Mouse (Mus musculus) adrenal gland, postnatal 4 days (tissue): ENCODE data around the gene Tmprss13. TPM values are rescaled to one million over a fixed set of nuclear protein-coding genes. Genes with fewer than 3 reads are reported as not detected.

Experiments
- DNase-seq, 2 experiments: peaks; one replicate each; pipeline ENCODE4 v3.0.0; 2021 to 2022; ENCODE audit warnings: low spot score in 2 of 2, mixed read lengths in 2 of 2
- total RNA-seq, 2 experiments: library from RNA; stranded (reverse); gene quantifications; 2 replicates each; pipeline ENCODE4 v1.2.3; 2021

Gene Tmprss13
- total RNA-seq, 2 experiments from 2014 or later: 0.17 to 0.28 TPM

DNA sequence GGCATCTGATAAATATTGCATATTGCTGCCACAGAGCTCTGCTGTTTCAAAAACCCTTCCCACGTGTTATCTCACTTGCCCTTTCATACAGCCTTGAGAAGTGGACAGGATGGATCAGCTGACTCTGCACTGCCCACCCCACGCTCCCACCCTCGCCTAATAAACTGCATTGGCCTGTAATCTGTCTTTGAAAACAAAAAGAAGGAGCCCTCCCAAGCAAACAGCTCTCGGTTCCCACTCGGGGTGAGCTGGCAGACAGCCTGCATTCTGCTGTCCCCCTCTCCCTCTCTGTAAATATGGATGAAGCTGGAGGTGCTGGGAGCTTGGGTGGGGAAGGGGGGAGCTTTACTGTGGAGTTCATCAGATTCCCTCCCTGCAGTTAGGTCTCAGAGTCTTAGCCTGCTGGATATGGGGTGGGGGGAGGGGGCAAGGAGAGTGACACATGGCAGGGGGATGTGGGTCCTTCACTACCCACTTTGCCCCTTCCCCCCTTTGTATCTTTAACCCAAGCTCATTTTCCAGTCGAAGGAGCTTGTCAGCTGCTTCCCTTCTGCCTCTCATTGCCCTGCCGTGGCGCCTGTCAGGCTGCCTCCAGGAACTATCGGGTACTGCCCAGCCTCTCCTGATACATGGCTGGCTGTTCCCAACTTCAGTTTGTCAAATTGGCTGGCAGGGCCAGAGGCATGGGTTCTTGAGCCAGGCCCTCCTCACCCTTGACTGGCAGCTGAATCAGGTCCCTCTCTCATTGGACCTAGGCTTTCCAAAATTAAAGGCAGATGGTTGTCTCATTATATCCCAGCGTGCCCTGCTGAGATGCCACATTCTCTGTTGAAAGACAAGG lies 61.7 kb downstream of the Tmprss13 start:
- no peak for DNase-seq

DNA sequence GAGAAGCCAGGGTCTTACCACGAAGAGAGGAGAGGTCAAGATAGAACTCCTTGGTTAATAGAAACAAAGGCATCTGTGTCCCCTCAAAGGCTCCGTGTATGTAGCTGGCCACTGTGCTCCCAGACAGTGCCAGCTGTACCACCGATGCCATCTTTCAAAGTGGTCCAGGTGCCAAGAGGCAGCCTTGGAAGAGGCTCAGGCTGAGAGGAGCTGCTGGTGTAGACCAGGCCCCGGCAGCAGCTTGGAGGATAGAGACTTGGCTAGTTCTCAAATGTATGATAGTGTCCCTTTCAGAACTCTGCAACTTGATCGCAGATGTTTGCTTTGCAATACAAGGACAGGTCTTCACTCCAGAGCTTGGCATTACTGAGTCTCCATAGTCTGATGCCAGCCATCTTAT lies 63.4 kb downstream of the Tmprss13 start:
- DNase-seq: no peak

DNA sequence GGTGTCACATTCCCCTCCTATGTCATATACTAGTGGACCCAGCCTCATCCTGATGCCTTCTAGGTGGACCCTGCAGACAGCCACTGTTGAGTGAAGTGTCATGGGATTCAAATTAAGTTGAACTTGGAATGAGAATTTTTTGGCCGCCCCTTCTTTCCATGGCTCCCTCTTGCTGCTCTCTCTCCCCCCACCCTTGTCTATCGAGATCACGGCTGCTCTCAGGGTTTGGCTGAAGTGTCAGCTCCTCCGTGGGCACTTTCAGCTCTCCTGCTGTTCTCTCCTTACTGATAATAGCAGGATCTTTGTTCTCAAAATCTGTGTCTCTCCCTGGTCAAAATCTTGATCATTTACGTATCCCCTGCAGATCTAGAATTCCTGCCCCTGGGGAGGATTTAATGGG lies 63.9 kb downstream of the Tmprss13 start:
- DNase-seq: no peak

DNA sequence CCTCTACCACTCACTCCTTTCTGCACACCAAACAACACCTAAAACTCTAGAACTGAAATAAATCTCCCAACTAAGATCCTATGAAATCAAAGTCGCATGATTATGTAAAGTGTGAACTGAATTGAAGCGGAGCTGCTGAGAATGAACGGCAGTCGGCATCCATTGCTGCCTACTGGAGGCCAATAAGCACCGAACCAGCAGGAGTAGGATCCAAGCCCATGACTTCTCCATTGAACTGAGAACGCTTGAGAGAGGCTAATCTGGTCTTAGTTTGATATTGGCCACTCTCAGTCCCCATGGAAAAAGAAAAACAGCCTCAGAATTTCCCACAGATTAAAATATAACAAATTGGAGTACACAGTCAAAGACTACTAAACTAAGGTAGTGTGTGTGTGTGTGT lies 65.0 kb downstream of the Tmprss13 start:
- DNase-seq: no peak

DNA sequence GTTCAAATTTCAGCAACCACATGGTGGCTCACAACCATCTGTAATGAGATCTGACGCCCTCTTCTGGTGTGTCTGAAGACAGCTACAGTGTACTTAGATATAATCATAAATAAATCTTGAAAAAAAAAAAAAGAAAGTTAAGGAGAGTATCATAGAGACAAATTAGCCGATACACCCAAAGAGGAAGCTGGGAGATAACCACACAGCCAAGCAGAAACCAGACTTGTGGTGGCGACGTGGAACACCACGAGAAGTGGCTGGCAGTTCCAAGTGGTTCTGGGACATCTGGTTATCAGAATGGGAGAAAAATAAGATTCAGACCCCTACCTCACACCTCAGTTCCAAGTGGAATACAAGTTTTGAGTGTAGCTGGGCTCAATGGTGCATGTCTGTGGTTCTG lies 67.8 kb downstream of the Tmprss13 start:
- DNase-seq: no peak

DNA sequence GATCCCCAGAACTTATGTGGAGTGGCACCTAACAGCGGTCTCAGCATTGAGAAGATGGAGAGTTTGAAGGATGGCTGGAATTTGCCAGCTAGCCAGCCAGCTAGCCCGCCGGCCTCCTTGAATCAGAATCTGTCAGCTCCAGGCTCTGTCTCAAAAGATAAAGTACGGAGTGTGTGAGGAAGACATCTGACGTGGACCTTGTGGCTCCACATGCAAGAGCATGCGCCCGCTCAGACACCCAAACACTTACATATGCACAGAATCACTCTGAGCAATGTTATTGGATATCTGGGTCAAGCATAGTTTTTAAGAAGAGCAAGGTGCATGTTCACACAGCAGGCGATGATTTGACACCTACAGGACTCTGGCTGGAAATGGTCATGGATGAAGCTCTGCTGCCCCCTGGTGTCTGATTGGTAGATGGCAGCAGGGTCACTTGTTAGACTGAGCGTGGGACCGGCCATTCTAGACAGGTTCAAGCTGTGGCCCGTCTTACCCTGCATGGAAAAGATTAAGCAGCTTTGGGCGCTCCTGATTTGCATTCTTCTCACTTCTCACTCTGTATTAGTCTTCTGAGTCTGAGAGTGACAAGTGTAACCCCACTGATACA lies 69.6 kb downstream of the Tmprss13 start:
- DNase-seq: peak; percentile 68 to 77

DNA sequence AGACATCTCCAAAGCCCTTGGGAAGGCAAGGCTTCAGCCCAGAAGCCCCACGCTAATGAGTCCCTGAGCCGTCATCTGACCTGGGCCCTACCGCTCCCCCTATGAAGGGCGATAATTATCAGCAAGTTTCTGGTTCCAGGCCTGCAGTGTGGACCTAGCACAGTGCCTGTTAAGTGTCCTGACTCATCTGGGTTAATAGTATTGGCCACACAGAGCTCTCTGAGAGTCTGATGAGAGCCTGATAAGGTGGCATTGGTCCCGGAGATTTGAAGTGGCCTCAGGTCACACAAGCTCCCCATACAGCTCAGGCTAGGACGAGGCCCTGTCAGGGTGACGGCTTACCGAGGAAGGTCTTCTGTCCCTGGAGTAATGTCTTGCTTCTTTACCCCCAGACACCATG lies 70.7 kb downstream of the Tmprss13 start:
- DNase-seq: no peak

DNA sequence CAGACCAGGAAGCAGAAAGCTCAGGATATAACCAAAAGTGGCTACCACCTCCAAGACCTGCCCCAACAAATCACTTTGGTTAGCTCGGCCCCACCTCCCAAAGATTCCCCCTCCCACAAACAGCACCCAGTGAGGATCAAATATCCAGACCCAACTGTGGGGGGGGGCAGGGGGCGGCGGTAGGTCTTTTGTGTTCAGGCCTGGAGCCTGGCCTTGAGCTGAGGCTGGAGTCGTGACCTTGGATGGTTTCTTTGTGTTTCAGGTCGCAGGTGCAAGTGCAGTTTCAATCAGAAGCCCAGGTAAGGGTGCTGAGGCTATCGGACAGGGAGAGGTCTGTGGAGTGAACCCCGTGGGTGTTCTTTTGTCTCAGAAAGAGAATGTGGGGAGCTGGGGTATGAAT lies 72.4 kb downstream of the Tmprss13 start:
- DNase-seq: no peak

DNA sequence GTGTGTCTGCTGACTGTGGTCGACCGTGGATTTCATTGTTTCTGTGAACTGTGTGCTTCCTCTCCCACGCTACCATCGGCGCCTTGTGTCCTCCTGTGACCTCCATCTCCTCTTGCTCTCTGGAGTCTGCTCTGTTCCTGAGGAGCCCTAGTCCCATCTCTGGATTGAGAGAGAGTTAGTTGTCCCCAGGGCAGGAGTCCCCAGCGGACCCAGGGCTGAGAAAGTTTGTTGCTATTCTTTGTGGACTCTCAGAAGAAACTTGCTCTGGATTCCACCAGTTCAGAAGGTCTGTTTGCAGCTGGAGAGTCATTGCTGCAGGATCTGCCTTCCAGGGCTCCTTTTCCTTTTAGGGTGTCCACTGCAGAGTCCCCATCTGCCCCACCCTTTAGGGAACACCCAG lies 76.3 kb downstream of the Tmprss13 start:
- no peak for DNase-seq

DNA sequence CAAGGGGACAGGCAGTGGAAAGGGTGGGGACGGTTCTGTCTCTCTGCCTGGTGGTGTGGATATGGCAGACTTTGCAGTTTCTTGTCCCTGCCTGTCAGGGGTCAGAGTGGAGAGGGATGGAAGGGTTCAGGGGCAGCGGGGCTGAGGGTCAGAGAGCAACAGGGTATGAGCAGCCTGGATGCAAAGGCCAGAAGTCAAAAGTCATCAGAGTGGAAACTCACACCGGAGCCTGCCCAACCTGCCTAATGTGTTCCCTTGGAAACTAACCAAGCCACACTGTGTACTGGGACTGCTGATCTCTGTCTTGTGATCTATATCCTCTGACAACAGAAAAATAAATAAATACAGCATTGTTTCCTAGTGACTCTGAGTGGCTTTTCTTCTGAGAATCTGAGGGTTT lies 76.9 kb downstream of the Tmprss13 start:
- DNase-seq: no peak

Other genes starting within 250 kb of the Tmprss13 start
- gene Jaml, start 239.9 kb upstream of the Tmprss13 start, total RNA-seq: 1 to 10 TPM; 1.2 to 1.6 TPM
- gene Scn2b, start 201.3 kb upstream of the Tmprss13 start, total RNA-seq: 1 to 10 TPM; 6.6 to 7.9 TPM
- gene Scn4b, start 180.7 kb upstream of the Tmprss13 start, total RNA-seq: 1 to 10 TPM; 2.6 to 3.0 TPM
- under 1 TPM in 1 of 2 experiments, not detected in 1; 0.17 TPM for gene BC049352, start 137.1 kb upstream of the Tmprss13 start, total RNA-seq
- under 1 TPM in 1 of 2 experiments, not detected in 1; 0.50 TPM for gene Tmprss4, start 115.0 kb upstream of the Tmprss13 start, total RNA-seq
- 1 to 10 TPM; 2.6 to 2.7 TPM for gene Il10ra, start 50.0 kb upstream of the Tmprss13 start, total RNA-seq
- 100 to 1,000 TPM; 123 to 137 TPM for gene Fxyd6, start 51.1 kb downstream of the Tmprss13 start, total RNA-seq
- gene Fxyd2, start 80.6 kb downstream of the Tmprss13 start, total RNA-seq: 100 to 1,000 TPM in 1 of 2 experiments, 1 to 10 TPM in 1; 8.6 to 119 TPM
- 1 to 10 TPM; 2.3 to 2.5 TPM for gene Dscaml1, start 107.5 kb downstream of the Tmprss13 start, total RNA-seq